Comparison of ENCODE assay signal across 12 mouse cellular contexts in the genomic region with DNA sequence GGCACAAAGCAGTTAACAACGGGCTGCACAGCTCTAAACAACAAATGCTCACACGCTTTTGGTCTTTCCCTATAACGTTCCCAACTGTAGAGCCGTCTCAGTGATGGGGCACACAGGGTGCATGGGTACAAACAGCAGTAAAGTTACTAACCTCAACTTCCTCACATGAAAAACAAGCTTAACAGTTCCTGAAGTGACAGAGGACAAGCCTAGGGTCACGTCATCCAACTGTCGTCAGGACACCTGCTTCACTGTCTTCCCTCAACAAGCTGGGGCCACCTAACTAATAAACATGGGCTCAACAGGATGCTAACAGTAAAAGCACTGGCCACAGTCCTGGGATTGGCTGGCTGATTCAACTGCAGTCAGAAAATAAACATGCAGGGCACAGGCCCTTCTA.
A peak's percentile ranks its signal among the peaks of the same experiment; 100 is the strongest.
DNase-seq lines count a peak whose midpoint lies in the region; ATAC-seq lines count a peak whose summit lies in the region.
"Had no signal": no experiment of that assay in that cellular context is flagged by ENCODE, and none has a peak within 500 bp of the region (broad histone marks: within the 10 kb centered on the region; RNA-seq: fewer than 3 reads in every experiment).

No protein-coding gene starts in this region.

- H3K9ac ChIP-seq in heart, embryonic 16.5 days (ENCODE audit: low read length), result no peak overlapping the region

- no peak overlapping the region for H3K4me3 ChIP-seq in heart, embryonic 16.5 days (ENCODE audit: low read length)
- H3K4me3 ChIP-seq: hindbrain, embryonic 10.5 days had no signal

- H3K36me3 ChIP-seq in heart, embryonic 16.5 days (ENCODE audit: control insufficient read depth, insufficient read depth), result no peaks in the 10 kb centered on the region
- H3K36me3 ChIP-seq: hindbrain, embryonic 10.5 days had no signal

- ATAC-seq in heart, embryonic 16.5 days (replicated peaks; ENCODE audit: extremely low read depth, insufficient read depth, low FRiP score), result peak; percentile 78
- ATAC-seq in megakaryocyte, adult 5-6 weeks (ENCODE audit: poor library complexity, severe bottlenecking), result peak; percentile 82
- no peak for ATAC-seq in cerebellum, adult (ENCODE audit: insufficient number of reproducible peaks, low FRiP score, low TSS enrichment)

- H3K27ac ChIP-seq in heart, embryonic 16.5 days (ENCODE audit: low read length), result peak overlapping the region; percentile 39; the same call in 1 of the 2 replicates
- H3K27ac ChIP-seq: hindbrain, embryonic 10.5 days had no signal

- no peaks in the 10 kb centered on the region for H3K27me3 ChIP-seq in heart, embryonic 16.5 days (ENCODE audit: control insufficient read depth, insufficient read depth, low read length)

- no peak overlapping the region for H3K4me2 ChIP-seq in heart, embryonic 16.5 days (ENCODE audit: low read depth, low read length)

- H3K9me3 ChIP-seq in heart, embryonic 16.5 days (replicated peaks; ENCODE audit: control insufficient read depth, low read length), result no peaks in the 10 kb centered on the region
- H3K9me3 ChIP-seq: hindbrain, embryonic 10.5 days had no signal

- DNase-seq in heart, adult 8-10 months (ENCODE audit: low spot score), result no peak
- peak; percentile 50 for DNase-seq in T-cell, adult 2 months (ENCODE audit: low spot score)
- peak; percentile 57 to 62 for DNase-seq in thymus, postnatal 10 days (ENCODE audit: low spot score in 2 of 2)
- DNase-seq in urinary bladder, postnatal 36 days (ENCODE audit: low spot score in 2 of 2), result no peak
- no peak for DNase-seq in testis, postnatal 10 days (ENCODE audit: low spot score)
- DNase-seq: adrenal gland, adult 2 months; kidney, adult 9 months; lung, postnatal 14 days had no signal

- peaks cover 3% of the 10 kb centered on the region for H3K4me1 ChIP-seq in heart, embryonic 16.5 days (ENCODE audit: control insufficient read depth, insufficient read depth, low read length)

- 68% methylated on average over 6 of the region's 6 CpGs for WGBS in heart, embryonic 16.5 days

Comparison
In these comparisons a context has a peak if more than half of its experiments do, and no peak if none do; other contexts are left out.
1. DNase-seq: peak in T-cell, adult 2 months (single experiment) and thymus, postnatal 10 days (2 of 2); none in heart, adult 8-10 months (single experiment), urinary bladder, postnatal 36 days (0 of 2) and testis, postnatal 10 days (single experiment).